Mouse (Mus musculus): Measurements from ENCODE around the gene Cab39.

Cab39 gene

DNA sequence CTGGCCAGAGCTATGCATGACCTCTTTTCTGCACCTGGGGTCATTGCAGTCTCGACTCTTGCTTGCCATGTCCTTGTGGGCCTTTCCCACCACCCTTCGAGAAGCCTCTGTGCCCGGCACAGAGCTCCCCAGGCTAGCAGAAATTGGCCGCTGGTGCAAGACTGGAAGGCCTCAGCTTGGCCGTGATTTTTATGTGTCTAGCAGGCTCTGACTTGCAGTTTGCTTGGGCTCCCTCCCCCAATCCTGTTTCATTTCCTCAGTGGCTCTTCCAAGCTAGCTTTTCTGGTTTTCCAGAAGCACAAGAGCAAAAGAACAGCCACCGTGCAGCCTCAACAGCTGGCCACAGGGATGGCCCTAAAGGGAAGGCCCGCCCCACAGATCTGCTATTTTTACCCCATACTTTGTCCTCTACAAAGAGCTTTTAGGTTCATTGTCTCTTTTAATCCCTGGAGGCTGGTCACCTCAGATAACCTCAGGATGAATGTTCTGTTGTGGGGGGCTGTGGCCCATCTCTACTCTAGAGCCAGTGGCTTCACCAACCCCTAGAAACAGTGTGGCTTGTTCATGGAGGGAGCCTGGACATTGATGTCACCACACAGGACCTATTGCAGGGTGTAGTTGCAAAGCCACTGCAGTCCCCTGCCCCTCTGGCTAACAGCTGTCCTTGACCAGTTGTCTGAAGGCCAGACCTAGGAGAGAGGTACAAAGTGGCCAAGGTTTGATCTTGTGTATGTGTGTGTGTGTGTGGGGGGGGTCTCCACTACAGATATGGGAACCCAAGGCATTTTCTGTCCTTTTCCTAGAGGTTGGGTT lies 107.5 kb downstream of the Cab39 start:
- no peak for DNase-seq (ENCODE audit: low spot score)
